Mouse (Mus musculus) forelimb bud, embryonic 11.5 days (tissue): Measurements from ENCODE around the gene Mrpl21.

Source experiments
- DNase-seq: peaks from one replicate; pipeline ENCODE4 v3.0.0-alpha.2; 2012; ENCODE audit warnings: low read depth, low spot score

Mrpl21 gene

DNA sequence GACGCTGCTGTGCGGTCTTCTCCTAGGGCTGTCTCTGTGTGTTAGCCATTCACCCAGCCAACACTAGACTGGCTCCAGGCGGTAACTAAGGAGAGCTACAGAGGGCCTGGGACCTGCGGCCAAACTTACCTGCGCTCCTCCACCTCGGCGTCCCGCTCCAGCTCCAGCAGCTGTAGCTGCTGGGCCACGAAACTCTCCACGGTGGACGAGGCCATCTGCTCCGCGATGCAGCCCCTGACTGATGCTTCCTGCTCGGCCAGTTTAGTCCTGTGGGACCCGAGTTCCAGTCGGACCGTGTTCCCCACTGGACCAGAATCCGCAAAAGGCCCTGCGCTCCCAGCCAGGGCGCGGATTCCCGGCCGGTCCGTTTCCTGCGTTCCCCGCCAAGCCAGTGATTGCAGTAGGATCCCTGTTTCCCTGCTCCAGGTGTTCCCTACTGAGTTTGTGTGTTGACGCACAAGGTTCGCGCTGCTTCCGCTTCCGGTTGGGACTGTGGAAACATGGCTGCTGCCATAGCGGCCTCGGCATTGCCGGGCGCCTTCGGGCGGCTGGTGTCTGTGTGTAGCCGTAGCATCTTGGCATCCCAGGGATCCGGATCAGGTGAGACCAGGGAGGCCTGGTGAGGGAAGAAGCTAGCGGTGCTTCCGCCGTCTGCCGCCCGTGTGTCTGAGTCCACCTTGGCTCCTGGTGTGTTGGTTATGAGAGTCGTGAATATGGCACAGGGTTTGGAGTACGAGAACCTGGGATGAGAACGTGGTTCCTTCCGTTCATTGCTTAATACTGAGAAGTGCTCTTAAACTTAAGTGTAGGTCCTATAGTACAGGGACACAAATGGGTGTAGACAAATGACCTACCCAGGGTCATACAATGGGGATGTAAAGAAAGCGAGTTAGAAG is at the start of gene Mrpl21, which contains the start of gene Ighmbp2:
Mrpl21 (plus strand) TSS at position 330 of the 896 bp plus-strand sequence.
Ighmbp2 (minus strand) TSS at position 446 of the 896 bp plus-strand sequence.
- peak; percentile 89 for DNase-seq

DNA sequence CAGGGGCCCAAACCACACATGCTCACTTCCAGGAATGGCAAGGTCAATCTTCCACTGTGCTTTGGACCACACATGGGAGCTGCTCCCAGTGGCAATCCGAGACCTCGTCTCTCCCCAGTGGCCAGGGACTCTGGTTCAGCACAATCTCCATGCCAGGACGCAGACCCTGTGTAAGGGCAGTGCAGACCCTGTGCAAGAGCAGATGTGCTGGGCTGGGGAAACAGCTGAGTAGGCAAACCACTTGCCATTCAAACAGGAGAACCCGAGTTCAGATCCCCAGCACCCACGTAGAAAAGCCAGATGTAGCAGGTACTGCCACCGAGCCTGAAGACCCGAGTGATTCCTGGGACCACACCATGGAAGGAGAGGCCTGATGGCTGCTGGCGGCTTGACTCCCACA is 22.7 kb upstream of the Mrpl21 start:
- DNase-seq, result no peak

DNA sequence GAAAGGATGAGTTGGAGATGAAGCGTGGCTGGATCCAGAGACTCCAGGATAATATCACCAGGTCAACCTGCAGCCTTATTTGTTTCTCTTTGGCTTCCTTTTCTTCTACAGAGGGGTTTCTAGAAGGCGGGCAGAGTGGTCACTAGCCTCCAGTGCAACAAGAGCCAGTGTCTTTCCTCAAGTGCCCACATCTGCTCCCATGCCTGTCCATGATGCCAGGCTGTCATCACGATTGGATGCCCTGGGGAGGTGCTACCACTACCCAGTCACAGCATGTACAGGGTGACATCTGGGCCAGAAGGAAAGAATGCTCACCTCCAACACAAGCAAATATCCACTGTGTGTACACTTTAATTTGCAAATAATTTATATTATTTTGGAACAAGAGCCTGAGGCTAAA is 22.1 kb upstream of the Mrpl21 start:
- no peak for DNase-seq

DNA sequence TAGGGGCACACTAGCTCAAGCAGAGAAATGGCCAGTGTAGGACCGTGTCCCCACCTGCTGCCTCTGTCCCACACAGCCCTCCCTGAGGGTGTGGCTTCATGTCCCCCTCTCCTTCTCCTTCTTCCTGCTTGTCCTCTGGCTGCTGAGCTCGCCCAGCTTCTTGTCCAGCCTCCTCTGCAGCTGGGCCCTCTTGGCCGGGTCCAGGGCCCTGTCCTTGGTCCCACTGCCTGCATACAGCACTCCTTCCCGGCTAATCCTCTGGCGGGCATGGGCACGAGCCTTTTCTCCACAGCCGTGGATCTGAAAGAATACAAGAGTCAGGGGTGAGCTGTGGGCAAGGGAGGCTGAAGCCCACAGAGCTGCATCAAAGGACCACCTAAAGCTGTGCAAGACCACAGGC is 21.4 kb upstream of the Mrpl21 start:
- DNase-seq, result no peak

DNA sequence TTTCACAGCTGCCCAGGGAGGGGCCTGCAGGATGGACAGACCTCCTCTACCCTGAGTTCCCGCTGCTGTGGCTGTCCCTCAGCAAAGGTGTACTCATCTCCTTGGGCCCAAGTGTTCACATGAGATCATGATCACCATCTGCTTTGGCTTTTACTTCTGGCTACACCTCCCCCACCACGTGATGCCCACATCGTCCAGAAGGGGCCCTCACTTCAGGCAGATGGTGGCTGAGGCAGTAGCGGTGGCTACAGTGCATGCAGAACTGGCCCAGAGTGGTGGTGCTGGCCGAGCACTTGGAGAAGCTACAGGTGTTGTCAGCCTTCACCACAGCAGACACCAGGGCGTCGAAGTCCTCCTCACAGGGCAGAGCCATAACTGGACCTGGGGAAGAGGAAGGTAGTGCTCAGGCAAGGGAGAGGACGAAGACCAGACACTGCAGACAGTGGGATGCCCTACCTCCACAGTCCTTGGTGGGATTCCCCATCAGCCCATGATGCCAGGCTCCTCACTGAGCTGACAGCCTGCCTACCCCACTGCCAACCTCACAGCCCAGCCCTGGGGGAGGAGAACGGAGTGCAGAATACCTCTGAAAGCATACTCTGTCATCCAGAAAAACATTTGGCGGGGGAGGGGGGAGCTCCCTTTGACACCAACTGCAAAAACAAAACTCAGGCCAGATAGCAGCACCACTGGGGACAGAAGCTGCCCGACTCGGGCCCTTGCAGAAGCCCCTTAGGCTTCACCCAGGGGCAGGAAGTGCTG is 20.8 kb upstream of the Mrpl21 start:
- no peak for DNase-seq

DNA sequence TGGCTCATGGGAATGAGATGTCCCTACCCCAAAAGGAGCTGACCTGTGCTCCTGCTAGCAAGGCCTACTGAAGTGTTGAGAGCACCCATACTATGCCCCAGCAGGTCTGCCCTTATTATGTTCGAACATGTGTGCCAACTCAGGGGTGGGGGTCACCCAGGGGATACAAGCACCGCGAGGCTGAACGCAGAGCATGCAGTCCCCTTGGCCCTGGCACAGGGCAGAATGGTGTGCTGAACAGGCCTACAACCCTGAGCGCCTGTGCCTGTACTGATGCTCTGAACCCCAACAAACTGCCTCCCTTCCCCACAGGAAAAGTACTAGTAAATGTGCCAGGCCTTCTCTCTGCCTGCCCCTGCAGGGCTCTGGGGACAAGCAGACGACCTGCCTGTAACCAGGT is 18.4 kb upstream of the Mrpl21 start:
- no peak for DNase-seq

DNA sequence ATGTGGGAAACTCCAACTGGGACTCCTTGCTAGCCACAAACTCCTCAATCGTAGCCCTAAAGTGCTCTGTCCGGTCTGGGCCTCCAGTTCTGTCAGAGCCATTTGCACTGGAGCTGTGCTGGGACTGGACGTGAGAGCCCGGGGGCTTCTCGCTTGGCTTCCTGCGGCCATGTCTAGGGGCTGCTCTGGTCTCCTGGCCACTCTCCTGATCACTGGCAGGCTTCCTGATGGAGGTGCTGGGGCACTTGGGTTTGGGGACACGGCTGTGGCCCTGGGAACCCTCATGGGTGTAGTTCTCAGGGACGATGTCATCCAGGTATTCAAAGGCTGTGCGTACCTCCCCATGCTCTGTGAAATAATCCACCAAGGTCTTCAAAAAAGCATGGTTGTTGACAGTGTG is 17.5 kb upstream of the Mrpl21 start:
- no peak for DNase-seq

DNA sequence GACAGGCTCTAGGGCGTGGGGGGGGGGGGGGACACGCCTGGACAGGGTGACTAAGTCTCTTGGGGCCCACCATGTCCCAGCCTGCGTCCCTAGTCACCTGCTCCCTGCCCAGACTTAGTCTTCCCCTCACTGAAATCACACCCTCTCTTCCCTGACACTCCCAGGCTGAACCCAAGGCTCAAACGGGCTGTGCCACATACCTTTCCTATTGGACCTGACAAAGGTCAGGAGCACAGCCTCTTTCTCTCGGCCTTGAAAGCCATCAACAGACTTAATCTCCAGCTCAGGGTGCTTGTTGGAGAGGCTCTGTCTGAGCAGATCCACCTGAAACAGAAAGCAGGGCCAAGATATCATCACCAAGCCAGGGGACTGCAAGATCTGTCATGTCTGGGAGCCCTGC is 16.6 kb upstream of the Mrpl21 start:
- DNase-seq, result no peak

DNA sequence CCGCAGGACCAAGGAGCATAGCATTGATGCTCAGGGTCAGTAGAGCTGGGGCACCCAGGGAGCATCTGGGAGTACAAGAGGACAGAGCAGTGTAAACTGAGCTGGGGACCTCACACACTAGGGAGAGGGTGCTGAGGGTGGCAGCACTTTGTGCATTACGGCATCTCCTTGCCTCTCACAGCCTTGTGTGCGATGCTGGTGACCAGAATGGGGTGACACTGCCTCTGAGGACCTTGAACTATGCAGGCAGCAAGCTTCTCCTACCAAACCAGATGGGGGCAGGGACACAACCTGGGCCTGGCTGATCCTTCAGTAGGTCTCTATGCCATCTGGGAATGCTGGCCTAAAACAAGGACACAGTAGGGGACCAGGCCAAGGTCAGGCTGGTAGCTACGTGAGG is 16.0 kb upstream of the Mrpl21 start:
- no peak for DNase-seq

DNA sequence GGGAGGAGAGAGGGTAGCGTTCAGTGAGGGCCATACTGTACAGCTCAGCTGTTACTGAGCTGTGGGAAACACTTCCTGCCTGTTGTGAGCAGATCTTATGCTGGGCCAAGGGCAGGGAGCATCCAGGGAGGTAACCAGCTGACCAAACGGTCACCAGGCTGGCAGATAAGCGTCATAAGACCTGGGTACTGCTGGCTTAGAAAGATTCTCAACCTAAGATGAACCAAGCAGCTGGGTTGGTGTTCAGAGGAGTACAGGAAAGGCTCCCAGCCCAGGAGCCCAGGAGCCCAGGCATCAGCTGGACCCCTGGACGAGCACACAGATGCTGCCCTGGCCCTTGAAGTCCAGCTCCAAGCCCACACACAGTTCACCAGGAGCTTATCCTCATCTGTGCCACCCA is 15.4 kb upstream of the Mrpl21 start:
- no peak for DNase-seq

DNA sequence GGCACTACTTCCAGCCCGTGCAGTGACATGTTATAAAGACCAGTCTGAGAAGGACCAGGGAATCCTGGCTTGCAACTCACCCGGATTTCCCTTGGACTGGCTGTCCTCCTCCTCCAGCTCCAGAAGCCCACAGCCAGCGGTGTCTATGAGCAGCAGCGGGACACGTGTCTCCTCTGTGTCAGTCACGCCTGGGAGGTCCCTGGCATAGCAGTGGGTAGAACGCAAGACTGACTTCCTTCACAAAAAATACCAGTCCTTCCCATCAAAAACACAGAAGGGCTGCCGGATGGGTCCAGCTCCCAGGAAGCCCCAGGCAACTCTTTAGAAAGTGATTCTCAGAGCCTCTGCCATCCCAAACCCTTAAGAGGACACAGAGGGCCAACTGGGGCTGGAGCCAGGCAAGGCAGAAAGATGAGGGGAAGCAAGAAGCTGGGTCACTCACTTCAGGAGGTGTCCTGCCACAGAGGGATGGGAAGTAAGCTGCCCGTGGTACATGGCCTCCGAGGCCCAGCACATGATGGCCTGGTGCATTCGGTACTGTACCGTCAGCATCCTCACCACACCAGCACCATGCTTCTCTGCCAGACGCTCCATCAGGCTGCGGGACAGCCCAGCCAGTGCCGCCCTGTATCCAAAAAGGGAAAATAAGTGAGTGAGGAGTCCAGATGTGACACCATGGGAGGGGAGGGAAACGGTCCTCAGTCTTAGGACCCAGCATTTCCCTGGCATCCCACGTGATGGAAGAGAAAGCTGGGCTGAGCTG is 14.3 kb upstream of the Mrpl21 start:
- DNase-seq, result no peak

DNA sequence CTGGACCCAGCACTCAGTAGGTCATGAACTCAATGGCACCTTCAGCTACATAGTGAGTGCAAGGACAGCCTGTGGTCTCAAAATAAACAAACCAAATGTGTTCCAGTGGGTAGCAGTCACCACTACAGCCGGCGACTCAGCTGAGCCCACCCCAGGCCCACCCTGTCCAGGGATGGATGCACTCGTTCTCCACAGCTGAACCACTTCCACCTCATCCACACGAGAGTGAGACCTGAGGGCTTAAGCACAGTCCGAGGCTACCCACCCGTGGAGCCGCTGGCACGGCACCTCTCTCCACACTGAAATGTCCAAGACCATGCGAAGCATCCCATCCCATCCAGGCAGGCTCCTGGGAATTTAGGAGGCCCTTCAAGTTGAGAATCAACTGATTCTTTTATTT is 13.4 kb upstream of the Mrpl21 start:
- no peak for DNase-seq

DNA sequence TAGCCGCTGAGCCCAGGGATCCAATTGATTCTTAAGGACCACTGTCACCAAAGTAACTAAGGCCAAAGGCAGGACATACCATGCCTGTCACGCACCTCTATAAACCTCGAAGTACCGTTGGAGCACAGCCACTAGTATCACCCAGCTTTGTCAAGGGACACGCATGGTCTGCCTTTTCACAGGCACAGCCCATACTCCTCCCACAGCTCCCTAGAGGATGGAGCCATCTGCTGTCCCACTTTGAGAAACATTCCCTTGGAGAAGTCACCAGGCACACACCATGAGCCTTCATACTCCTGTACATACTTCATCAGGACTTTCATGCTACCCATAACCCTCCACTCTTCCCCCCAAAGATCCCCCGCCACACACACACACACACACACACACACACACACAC is 12.9 kb upstream of the Mrpl21 start:
- no peak for DNase-seq

DNA sequence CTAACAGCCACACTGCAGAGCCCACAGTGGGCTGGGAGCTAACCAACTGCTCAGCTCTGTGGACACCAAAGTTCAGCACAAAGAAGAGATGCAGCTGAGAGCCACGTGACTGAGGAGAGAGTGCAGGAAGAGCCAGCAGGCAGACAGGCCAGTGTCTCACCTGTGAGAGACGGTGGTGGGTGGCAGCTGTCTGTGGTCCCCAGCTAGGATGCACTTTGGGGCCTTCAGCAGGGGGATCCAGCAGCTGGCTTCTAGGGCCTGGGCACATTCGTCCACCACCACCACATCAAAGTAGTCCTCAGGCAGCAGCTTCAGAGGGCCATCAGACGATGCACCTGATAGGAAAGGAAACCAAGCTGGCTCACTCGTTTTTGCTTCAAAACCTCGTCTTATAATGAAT is 11.3 kb upstream of the Mrpl21 start:
- DNase-seq, result no peak

DNA sequence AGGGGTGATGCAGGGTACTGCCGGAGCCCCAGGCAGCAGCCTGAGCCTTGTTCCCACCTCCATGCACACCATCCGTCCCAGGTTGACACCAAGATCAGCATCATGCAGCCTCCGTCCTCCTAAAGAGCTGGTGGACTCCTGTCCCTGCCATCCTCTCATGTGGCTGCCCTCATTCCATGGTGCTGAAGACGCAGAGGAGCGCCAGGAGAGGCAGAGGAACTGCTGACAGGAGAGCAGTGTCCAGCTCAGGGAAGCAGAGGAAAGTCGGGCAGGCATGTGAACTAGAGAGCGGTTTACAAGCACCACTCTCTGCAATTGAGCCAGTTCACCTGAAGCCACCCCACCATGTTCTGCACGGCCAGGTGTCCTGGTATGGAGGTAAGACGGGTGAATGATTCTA is 9.4 kb upstream of the Mrpl21 start:
- no peak for DNase-seq

DNA sequence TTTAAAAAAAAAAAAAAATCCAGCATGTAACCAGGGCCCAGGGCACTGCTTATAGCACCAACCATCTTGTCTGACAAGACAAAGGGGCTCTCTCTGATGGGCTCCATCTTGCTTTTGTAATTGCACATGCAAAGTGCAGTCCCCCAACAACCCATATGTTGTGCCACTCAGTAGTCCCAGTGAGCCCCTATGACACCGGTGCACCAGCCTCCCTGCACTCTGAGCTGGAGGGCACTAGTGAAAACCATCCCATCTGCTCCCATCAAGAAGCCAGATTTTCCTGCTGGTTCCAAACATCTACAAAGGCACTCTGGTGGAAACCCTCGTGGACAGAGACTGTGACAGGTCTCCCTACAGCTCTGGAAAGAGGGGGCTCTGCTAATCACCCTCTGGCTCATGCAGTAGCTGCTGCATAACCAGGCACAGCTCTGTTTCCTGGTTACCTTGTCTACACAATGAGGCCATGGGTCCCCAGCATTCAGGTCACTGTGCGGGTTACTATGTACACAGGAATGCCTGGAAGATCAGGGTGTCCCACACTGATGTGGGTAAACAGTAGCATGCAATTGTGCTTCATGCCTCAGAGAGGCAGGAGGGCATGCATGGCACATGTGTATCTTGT is 6.8 kb upstream of the Mrpl21 start:
- DNase-seq, result no peak

DNA sequence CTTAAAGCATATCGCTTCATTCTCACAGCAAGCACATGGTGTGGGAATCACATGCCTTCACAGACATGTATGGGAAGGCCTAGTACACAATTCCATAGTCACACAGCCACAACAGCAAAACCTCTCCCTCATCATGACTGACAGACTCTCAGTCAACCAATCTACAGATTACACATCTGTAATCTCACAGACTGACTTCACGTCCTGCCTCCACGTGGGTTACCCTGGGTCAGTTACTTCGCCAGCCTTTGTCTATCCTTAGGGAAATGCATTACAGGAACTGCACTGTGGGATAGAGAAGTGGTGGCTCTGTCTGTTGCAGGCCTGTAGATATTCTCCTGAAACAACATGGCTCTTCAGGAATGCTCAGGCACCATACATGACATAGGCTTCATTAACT is 815 bp upstream of the Mrpl21 start:
- DNase-seq, result no peak

DNA sequence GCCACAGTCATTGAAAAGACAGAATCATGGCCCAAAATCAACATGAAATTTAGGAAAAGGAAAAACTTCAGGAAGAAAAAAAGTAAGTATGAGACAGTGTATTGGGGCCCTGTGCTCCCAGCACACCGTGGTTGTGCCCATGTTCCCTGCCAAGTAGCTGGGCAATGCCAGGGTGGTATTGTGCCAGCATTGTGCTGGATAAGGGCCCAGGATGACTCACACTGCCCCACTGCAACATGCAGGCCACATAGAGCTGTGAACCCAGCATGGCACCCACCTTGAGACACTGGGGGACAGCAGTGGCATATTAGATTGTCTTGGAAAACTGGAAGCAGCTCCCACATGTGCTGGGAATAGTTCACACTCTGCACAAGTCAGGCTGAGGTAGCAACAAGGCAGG is 6.3 kb downstream of the Mrpl21 start:
- no peak for DNase-seq

DNA sequence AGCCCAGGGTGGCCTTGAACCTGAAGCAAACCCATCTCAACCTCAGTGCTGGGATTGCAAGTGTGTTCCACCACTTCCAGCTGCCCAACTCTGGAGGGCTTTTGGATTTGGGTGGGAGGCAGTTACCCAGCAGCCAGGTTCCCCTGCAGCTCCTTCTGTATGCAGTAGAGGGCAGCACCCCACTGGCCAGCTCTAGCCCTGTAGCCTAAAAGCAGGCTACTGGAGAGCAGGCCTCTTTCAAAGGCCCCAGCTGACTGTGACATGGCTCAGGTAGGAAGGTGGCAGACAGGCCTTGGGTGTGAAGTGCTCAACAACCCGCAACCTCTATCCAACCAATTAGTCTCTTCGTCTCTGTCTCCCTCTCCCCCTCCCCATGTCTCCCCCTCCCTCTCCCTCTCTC is 9.3 kb downstream of the Mrpl21 start:
- peak; percentile 44 for DNase-seq

DNA sequence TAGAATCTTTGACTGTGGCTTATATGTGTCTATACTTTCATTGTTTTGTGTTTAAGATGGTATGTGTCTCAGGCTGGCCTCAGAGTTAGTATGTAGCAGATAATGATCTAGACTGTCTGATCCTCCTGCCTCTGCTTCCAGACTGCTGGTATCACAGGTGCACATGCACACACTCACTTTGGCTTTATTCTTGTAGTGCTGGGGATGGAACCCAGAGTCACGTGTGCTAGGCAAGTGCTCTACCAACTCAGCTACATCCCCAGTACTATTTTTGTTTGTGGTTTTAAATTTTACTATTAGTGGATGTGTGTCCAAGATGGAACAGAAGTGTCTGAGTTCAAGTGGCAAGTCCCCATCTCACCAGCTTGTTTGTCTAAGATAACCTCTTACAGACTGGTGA is 10.3 kb downstream of the Mrpl21 start:
- DNase-seq, result no peak

DNA sequence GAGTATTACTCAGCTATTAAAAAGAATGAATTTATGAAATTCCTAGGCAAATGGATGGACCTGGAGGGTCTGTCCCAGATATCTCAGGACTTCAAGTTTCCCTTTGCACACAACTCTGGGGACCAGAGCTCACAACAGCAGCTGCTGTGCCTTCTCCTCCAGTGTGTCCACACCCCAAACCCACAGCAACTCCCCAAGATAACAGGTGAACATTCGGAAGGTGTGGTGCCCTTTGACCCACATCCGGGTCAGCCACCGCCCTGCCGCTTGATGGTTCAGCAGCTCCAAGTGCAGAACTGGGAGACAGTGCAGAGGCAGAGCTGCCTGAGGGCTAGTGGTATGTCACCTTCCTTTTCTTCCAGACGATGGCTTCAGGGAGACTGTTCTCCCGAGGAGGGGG is 12.5 kb downstream of the Mrpl21 start:
- DNase-seq, result no peak

DNA sequence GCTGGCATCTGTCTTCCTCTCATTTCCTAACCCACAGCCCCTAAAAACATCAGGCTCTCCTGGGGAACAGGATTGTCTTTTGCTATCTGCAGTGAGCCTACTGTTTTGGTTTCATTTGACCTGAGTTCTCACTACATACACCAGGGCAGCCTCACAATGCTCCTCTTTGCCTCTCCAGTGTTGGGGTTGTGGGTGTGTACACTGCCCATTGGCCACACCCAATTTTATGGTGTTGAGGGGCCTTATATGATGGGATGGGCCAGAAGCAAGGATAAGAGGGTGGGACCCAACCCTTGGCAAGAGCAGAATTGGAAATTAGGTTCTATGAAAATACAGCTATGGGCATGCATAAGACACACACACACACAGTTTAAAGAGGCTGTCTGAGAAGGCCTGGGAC is 14.3 kb downstream of the Mrpl21 start:
- no peak for DNase-seq
